Mouse (Mus musculus) ES-E14 (cell line): Measurements from ENCODE around the gene Polr2c.

Experiments used
- CHD2 ChIP-seq: IDR thresholded peaks from 2 replicates; pipeline ENCODE4 v1.6.1; 2014; ENCODE audit warnings: mild to moderate bottlenecking, low read depth, low read length, inconsistent platforms
- MAFK ChIP-seq: IDR thresholded peaks from 2 replicates; pipeline ENCODE4 v1.6.1; 2014; ENCODE audit warnings: mild to moderate bottlenecking, low read depth, low read length, inconsistent platforms; ENCODE audit not compliant: insufficient read depth
- ZC3H11A ChIP-seq: IDR thresholded peaks from 2 replicates; pipeline ENCODE4 v1.6.1; 2012; ENCODE audit warnings: low read depth, mild to moderate bottlenecking, inconsistent platforms, low read length, borderline replicate concordance
- ZNF384 ChIP-seq: IDR thresholded peaks from 2 replicates; pipeline ENCODE4 v1.6.1; 2012; ENCODE audit warnings: low read depth, low read length, inconsistent platforms

- TF ChIP-seq MAFK: no peak
- TF ChIP-seq ZNF384: no peak
- no peak for TF ChIP-seq ZC3H11A
- no peak for TF ChIP-seq CHD2
Measured at GRCm38 (mm10) chr8:94869146-94869545, 11.9 kb downstream of the Polr2c start.
